Comparison of ENCODE assay signal across 24 mouse cellular contexts in the genomic region with DNA sequence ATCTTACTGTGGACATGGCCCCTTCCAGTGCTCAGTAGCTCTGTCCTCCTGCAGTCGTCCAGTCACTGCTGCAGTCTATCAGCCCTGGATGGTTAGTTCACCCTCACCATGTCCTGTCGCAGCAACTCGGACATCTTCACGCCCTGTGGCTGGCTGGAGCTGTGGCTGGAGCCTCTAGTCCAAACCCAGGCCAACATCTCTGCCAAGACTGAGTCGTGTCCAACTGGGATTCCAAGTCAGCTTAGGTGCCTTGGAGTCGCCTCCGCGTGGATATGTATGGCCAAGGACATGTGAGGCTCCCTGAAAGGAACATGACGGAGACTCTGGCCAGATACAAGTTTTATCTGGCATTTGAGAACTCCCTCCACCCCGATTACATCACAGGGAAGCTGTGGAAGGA. TPM values are rescaled to one million over a fixed set of nuclear protein-coding genes. Genes with fewer than 3 reads are reported as not detected.
"Had no signal": no experiment of that assay in that cellular context is flagged by ENCODE, and none has a peak within 500 bp of the region (broad histone marks: within the 10 kb centered on the region; RNA-seq: fewer than 3 reads in every experiment).

No protein-coding gene starts in this region.

- H3K4me3 ChIP-seq: heart, embryonic 10.5 days; heart, embryonic 12.5 days; intestine, embryonic 15.5 days; layer of hippocampus, adult 2 months; left cerebral cortex, adult 2 months; limb, embryonic 10.5 days; limb, embryonic 12.5 days; liver, embryonic 13.5 days had no signal

- H3K9me3 ChIP-seq: heart, embryonic 10.5 days; intestine, embryonic 15.5 days; limb, embryonic 10.5 days; limb, embryonic 12.5 days; liver, embryonic 13.5 days had no signal

- H3K27ac ChIP-seq: heart, embryonic 10.5 days; hindbrain, embryonic 14.5 days; intestine, embryonic 15.5 days; layer of hippocampus, adult 2 months; left cerebral cortex, adult 2 months; limb, embryonic 10.5 days; limb, embryonic 12.5 days; liver, embryonic 13.5 days had no signal

- H3K9ac ChIP-seq: heart, embryonic 12.5 days; hindbrain, embryonic 14.5 days; intestine, embryonic 15.5 days; liver, embryonic 13.5 days had no signal

- DNase-seq: gastrocnemius, postnatal 25 days; heart, adult 18-20 months; heart, postnatal 10 days; heart, postnatal 4 days; kidney, adult 18-20 months; kidney, adult 8-10 months; kidney, postnatal 10 days; kidney, postnatal 25 days; kidney, postnatal 4 days; liver; liver, embryonic 13.5 days had no signal

- H3K27me3 ChIP-seq: intestine, embryonic 15.5 days had no signal

- ATAC-seq: hindbrain, embryonic 16.5 days; inflammation-experienced regulatory T-cells, adult 6 months; intestine, embryonic 15.5 days; intestine, postnatal 0 days had no signal

- H3K4me1 ChIP-seq: intestine, embryonic 15.5 days; limb, embryonic 12.5 days; liver, embryonic 13.5 days had no signal

- H3K36me3 ChIP-seq: heart, embryonic 10.5 days; heart, embryonic 12.5 days; intestine, embryonic 15.5 days; limb, embryonic 10.5 days; limb, embryonic 12.5 days; liver, embryonic 13.5 days had no signal

- H3K4me2 ChIP-seq: heart, embryonic 12.5 days; hindbrain, embryonic 14.5 days; intestine, embryonic 15.5 days; limb, embryonic 12.5 days; liver, embryonic 11.5 days; liver, embryonic 13.5 days had no signal

RNA-seq across cellular contexts. Expression of gene Nrtn, which starts 19.1 kb away (rescaled TPM):
- total RNA-seq: granulocyte monocyte progenitor cell, adult 5-6 weeks had no signal
- polyA plus RNA-seq: inflammation-experienced regulatory T-cells, adult 6 months had no signal
